Mouse (Mus musculus) R1 (cell line): ENCODE results near the gene Gm6525.
A peak's percentile ranks its signal among the peaks of the same experiment; 100 is the strongest.

Source experiments
- DNase-seq: peaks from one replicate; pipeline ENCODE4 v3.0.0-alpha.2; 2018; ENCODE audit warnings: low read depth, low spot score

Gm6525 gene

GRCm38 (mm10) chr3:84173581-84174154, at the start of gene Gm6525:
TSS of gene Gm6525 (plus strand) at chr3:84174104.
- no peak for DNase-seq

GRCm38 (mm10) chr3:84125704-84126289, 48.1 kb upstream of the Gm6525 start:
- DNase-seq = no peak

DNA sequence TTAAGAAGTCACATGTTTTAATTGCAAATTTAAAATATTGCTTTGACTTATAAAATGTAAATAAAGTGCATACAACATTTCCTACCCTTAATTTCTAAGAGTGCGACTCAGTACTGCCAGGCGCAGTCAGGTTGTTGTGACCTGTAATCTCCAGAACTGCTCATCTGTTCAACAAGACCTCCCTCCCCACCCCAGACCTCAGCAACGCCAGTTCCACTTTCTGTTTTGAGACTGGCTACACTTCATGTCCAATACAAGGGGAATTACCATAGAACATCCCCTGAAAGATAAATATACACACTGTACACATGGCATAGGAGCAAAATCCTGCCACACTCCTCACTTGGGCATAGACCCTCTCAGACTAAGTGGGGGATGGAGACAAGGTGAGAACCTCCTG, 47.2 kb upstream of the Gm6525 start:
- DNase-seq = no peak

- DNase-seq = no peak
These were observed 46.5 kb upstream of the Gm6525 start for GRCm38 (mm10) chr3:84127431-84127830.

GRCm38 (mm10) chr3:84128871-84129870, 44.7 kb upstream of the Gm6525 start:
- DNase-seq = no peak

GRCm38 (mm10) chr3:84130776-84131175, 43.1 kb upstream of the Gm6525 start:
- DNase-seq = no peak

GRCm38 (mm10) chr3:84131369-84131768, 42.5 kb upstream of the Gm6525 start:
- no peak for DNase-seq

DNA sequence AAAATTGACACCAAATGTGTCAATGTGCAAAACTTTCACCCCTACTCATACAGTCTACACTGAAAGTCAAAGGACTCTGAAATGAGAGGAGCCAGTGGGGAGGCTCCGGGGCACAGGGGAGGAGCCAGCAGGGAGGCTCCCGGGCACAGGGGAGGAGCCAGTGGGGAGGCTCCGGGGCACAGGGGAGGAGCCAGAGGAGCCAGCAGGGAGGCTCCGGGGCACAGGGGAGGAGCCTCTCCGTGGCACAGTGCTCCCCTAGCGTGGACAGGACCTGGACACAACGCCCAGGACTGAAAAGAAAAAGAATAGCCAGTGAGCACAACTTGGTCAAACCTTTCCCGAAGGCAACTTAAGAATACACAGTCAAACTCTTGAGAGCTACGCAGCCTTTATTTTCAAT, 38.5 kb upstream of the Gm6525 start:
- peak; percentile 62 for DNase-seq

DNA sequence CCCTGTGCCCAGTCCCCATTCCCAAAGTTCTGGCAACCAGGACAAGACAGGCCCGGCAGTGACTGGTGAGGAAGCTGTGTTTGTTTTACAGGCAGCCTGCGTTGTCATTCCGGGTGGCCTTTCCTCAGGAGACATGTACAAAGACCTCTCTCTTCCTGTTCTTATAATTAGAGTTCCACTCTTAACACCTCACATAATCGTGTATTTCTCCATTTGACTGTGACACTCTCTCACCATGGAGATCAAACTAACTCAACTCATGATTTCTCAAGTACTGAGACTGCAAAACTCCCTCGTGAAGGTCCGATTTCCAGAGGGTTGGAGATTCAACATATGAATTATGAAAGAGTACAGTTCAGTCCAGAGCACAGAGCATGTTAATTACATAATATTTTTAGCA, 38.0 kb upstream of the Gm6525 start:
- no peak for DNase-seq

DNA sequence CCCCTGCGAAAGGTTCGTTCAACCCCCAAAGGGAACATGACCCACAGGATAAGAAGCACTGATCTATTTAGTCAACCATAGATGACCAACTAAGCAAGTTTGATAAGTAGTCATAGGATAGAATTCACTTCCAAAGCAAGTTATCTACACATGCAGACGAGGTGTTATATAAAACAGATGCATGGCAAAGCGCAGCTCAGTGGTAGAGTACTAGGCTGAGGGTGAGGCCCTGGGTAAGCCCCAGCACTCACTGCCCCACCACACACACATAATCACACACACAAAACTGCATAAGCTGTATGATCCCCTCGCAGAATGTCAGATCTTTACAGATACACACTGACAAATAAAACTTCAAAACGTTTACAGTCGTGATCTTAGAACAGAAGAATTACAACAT, 37.4 kb upstream of the Gm6525 start:
- no peak for DNase-seq

GRCm38 (mm10) chr3:84140947-84141346, 33.0 kb upstream of the Gm6525 start:
- no peak for DNase-seq

DNA sequence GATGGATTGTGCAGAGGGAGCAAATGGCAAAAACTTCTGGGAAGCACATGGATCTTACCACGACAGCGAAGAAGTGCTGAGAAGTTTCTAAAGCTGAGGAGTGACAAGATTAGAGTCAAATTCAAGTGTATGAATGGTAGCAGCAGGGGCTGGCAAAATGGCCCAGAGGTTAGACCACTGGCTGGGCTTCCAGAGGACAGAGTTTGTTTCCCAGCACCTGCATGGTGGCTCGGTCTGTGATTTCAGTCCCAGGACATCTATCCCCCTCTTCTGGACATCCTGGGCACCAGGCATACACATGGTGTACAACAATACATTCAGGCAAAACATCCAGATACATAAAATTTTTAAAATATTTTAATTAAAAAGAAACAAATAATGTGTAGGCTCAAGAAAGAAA, 24.1 kb upstream of the Gm6525 start:
- no peak for DNase-seq

- DNase-seq = no peak
These were observed 19.2 kb upstream of the Gm6525 start for GRCm38 (mm10) chr3:84154721-84155141.

DNA sequence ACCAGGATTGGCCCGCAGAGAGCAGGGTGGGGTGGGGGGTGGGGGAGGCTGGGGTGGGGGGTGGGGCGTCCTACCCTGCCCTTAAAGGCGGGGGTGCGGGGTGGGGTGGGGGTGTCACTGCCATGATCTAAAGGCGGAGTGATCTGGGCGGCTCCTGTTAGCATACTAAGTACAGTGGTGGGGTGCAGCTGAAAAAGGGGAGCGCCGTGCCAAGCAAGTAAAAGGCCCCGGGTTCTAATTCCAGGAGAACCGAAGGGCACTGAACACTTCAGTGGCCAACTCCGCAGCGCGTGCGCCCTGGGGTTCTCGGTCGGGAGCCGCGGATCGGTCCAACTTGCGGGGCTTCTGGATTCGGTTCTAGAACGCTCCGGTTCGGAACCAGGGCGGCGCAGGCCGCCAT, 18.8 kb upstream of the Gm6525 start:
- peak; percentile 86 for DNase-seq

- DNase-seq = peak; percentile 97
These were observed 18.3 kb upstream of the Gm6525 start, which contains the start of gene Mnd1 for GRCm38 (mm10) chr3:84155558-84156006. TSS of gene Mnd1 (minus strand) at chr3:84155786.

GRCm38 (mm10) chr3:84156105-84156504, 17.8 kb upstream of the Gm6525 start:
- no peak for DNase-seq

DNA sequence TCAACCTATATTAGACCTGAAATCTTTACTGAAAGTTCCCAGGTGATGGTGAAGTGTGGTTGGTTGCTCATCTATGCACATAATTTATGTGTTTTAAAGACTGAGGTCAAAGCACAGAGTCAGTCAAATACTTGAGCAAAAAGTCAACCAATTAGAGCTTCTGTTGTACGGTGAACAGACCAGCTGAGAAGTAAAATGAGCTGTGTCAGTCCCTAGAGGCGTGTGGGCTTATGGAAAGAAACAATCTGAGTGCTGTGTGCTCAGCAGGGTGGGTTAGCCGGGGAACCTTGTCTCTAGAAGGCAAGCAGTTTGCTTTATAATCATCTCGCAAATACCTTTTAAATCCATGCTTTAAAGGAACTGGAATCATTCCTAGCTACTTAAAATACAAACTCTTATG, 16.9 kb upstream of the Gm6525 start:
- DNase-seq = no peak

DNA sequence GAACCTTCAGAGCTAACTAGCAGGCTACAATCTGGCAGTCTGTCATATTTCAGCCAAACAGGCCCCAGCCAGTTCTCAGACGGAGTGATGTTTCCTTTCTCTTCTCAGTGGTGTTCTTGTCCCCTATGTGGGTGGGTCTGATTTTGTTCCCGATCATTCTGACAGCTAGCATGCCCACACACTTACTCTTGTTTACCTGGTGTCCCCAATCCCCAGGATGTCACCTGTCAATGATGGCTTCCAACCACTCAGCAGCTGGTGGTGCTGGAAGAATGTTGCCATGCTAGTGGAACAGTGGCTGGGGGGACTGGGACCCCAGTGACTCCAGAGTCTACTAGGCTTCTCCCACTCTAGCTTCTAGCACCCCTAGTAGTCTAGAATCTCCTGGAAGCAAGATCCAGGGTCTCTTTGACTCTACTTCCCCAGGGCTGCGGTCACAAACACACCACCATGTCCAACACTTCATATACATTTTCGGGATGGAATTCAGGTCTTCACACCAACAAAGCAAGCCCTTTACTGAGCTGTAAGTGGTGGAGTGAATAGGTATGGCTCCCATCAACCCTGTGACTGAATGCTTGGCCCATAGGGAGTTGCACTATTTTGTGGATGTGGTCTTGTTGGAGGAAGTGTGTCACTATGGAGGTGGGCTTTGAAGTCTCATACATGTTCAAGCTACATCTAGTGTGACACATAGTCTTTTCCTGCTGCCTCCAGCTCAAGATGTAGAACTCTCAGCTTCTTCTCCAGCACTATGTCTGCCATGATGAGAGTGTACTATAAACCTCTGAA, 16.1 kb upstream of the Gm6525 start:
- no peak for DNase-seq

- no peak for DNase-seq
These were observed 8.5 kb upstream of the Gm6525 start for GRCm38 (mm10) chr3:84165391-84165790.

- DNase-seq = no peak
These were observed 7.8 kb upstream of the Gm6525 start for GRCm38 (mm10) chr3:84166073-84166472.

DNA sequence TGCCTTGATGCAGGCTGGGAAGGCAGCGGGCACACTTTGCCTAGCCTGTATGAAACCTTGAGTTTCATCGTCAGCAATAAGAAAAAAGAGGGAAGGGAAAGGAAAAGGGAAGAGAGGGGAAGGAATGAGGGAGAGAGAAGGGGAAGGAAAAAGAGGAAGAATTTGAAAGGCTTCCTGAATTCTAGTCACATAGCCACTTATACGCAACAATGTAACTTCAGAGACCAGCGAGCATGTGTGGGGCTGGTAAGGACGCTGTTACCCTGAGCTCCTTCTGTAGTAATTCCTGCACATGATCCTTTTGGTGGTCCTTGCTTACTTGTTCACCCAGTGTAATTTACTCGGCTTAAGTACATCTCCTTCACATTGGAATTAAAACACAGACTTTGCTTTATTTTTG, 5.0 kb upstream of the Gm6525 start:
- no peak for DNase-seq
